9 mouse cellular contexts compared by ENCODE assay signal in genomic region chr4:43294001-43294400, GRCm38 (mm10). TPM values are rescaled to one million over a fixed set of nuclear protein-coding genes. Genes with fewer than 3 reads are reported as not detected.
DNase-seq lines count a peak whose midpoint lies in the region; ATAC-seq and TF ChIP-seq lines count a peak whose summit lies in the region.
"Had no signal": no experiment of that assay in that cellular context is flagged by ENCODE, and none has a peak within 500 bp of the region (broad histone marks: within the 10 kb centered on the region; RNA-seq: fewer than 3 reads in every experiment).

No protein-coding gene starts in this region.

- H3K9me3 ChIP-seq in liver, postnatal 0 days (ENCODE audit: low read length), result no peaks in the 10 kb centered on the region

- H3K4me3 ChIP-seq in layer of hippocampus, adult 2 months, result no peak overlapping the region
- H3K4me3 ChIP-seq in liver, postnatal 0 days (ENCODE audit: low read depth, low read length), result no peak overlapping the region

- DNase-seq in CD4-positive, CD25-positive, alpha-beta regulatory T cell, adult 2 months (ENCODE audit: low read depth, low spot score), result peak; percentile 23
- no peak for DNase-seq in layer of hippocampus, adult 2 months (ENCODE audit: low spot score in 2 of 2)
- DNase-seq in layer of hippocampus, adult 9-10 months (ENCODE audit: low spot score), result no peak
- peak; percentile 53 for DNase-seq in ZHBTc4 (ENCODE audit: low read depth, low spot score)
- peak; percentile 24 for DNase-seq in liver, postnatal 0 days
- DNase-seq in ovary, postnatal 36 days (ENCODE audit: low spot score), result no peak

- no peak overlapping the region for H3K9ac ChIP-seq in liver, postnatal 0 days (replicated peaks)

- no peak for ATAC-seq in CD4-positive, CD25-positive, alpha-beta regulatory T cell, adult 4 months
- no peak for ATAC-seq in liver, postnatal 0 days
- ATAC-seq in inflammation-experienced regulatory T-cells, adult 6 months, result no peak

- TF ChIP-seq CTCF in layer of hippocampus, adult 2 months (conservative IDR thresholded peaks at IDR 0.05), result peak; percentile 50
- peak; percentile 51 for TF ChIP-seq CTCF in liver, postnatal 0 days (IDR thresholded peaks at IDR 0.05; ENCODE audit: low read depth)

- TF ChIP-seq EP300 in liver, postnatal 0 days (IDR thresholded peaks at IDR 0.05; ENCODE audit: low read depth), result no peak

- no peak overlapping the region for H3K27ac ChIP-seq in layer of hippocampus, adult 2 months
- no peak overlapping the region for H3K27ac ChIP-seq in liver, postnatal 0 days (ENCODE audit: low read depth)

- no peaks in the 10 kb centered on the region for H3K27me3 ChIP-seq in liver, postnatal 0 days (ENCODE audit: insufficient read depth, low read length)

- WGBS in liver, postnatal 0 days (ENCODE audit: insufficient replicate concordance), result 35% methylated on average over 6 of the region's 6 CpGs

- no peaks in the 10 kb centered on the region for H3K36me3 ChIP-seq in liver, postnatal 0 days (replicated peaks; ENCODE audit: insufficient read depth, low read length)

- no peak overlapping the region for H3K4me2 ChIP-seq in liver, postnatal 0 days (ENCODE audit: low read depth, low read length)
- H3K4me2 ChIP-seq: midbrain, embryonic 11.5 days had no signal

- H3K4me1 ChIP-seq in liver, postnatal 0 days (ENCODE audit: insufficient read depth), result no peaks in the 10 kb centered on the region

RNA-seq across cellular contexts. Expression of gene Atp8b5, which starts 27.0 kb away (rescaled TPM):
- polyA plus RNA-seq in CD4-positive, CD25-positive, alpha-beta regulatory T cell, adult 4 months (2017; shearing (Covaris generic)), result not detected
- under 1 TPM; 0.29 to 0.31 TPM for total RNA-seq in layer of hippocampus, adult 2 months (2021)
- 0.02 and 0.13 TPM in 2 replicates for polyA plus RNA-seq in liver, postnatal 0 days (2015; fragmentation: Nextera tagmentation; extraction: Ambion mirVana)
- not detected for polyA plus RNA-seq in inflammation-experienced regulatory T-cells, adult 6 months (2017; shearing (Covaris generic))

Comparison
In these comparisons a context has a peak if more than half of its experiments do, and no peak if none do; other contexts are left out.
1. DNase-seq: peak in CD4-positive, CD25-positive, alpha-beta regulatory T cell, adult 2 months (single experiment), ZHBTc4 (single experiment) and liver, postnatal 0 days (single experiment); none in layer of hippocampus, adult 2 months (0 of 2), layer of hippocampus, adult 9-10 months (single experiment) and ovary, postnatal 36 days (single experiment).